Mouse (Mus musculus) liver, adult 2 months (tissue): ENCODE measurements around the gene Olig1.

Experiments used
- CTCF ChIP-seq: fragments of 200-500 bp; IDR thresholded peaks from 2 replicates; pipeline ENCODE4 v1.5.1; 2011; ENCODE audit warnings: low read depth, low read length, control low read depth
- POLR2A ChIP-seq: fragments of 200-500 bp; IDR thresholded peaks from 2 replicates; pipeline ENCODE4 v1.6.1; 2011; ENCODE audit warnings: low read length, control low read depth; ENCODE audit not compliant: insufficient read depth; ENCODE audit errors: extremely low read depth

- TF ChIP-seq CTCF (no peak), POLR2A (no peak)
Observed at GRCm38 (mm10) chr16:91226038-91226882, 43.3 kb upstream of the Olig1 start.
